Mouse (Mus musculus) forebrain, embryonic 14.5 days (tissue): ENCODE data around the gene Lmbr1l. TPM values are rescaled to one million over a fixed set of nuclear protein-coding genes. Genes with fewer than 3 reads are reported as not detected.

Source experiments
- ATAC-seq: fragments of 200-750 bp; cut with Nextera tagmentation; 2 replicates; pipeline ENCODE4 v1.8.0; 2017; ENCODE audit warnings: mild to moderate bottlenecking, moderate library complexity
- DNase-seq: peaks from one replicate; pipeline ENCODE4 v3.0.0-alpha.2; 2015; ENCODE audit warnings: low spot score
- H3K27ac ChIP-seq: fragments of 300-500 bp; sonication (generic); 2 replicates; pipeline ENCODE4 v1.5.1; 2014; ENCODE audit warnings: low read depth, mild to moderate bottlenecking, control low read depth, low read length, moderate library complexity
- H3K27me3 ChIP-seq: fragments of 300-500 bp; sonication (generic); replicated peaks from 2 replicates; pipeline ENCODE4 v1.6.1; 2014; ENCODE audit warnings: low read length, control low read depth, mixed read lengths; ENCODE audit not compliant: control insufficient read depth, insufficient read depth
- H3K36me3 ChIP-seq: fragments of 300-500 bp; sonication (generic); 2 replicates; pipeline ENCODE4 v1.6.1; 2014; ENCODE audit warnings: low read length, control low read depth; ENCODE audit not compliant: control insufficient read depth, insufficient read depth
- H3K4me1 ChIP-seq: fragments of 300-500 bp; sonication (generic); 2 replicates; pipeline ENCODE4 v1.6.1; 2014; ENCODE audit warnings: antibody characterized with exemption, low read length, control low read depth; ENCODE audit not compliant: control insufficient read depth, insufficient read depth
- H3K4me2 ChIP-seq: fragments of 300-500 bp; sonication (generic); 2 replicates; pipeline ENCODE4 v1.6.1; 2014; ENCODE audit warnings: mild to moderate bottlenecking, control low read depth, low read length
- H3K4me3 ChIP-seq: fragments of 300-500 bp; sonication (generic); 2 replicates; pipeline ENCODE4 v1.5.1; 2014; ENCODE audit warnings: low read depth, low read length, control low read depth
- H3K9ac ChIP-seq: fragments of 300-500 bp; sonication (generic); 2 replicates; pipeline ENCODE4 v1.6.1; 2014; ENCODE audit warnings: mild to moderate bottlenecking, low read length, control low read depth, moderate library complexity
- H3K9me3 ChIP-seq: fragments of 300-500 bp; sonication (generic); replicated peaks from 2 replicates; pipeline ENCODE4 v1.6.1; 2016; ENCODE audit warnings: low read length, control low read depth, mixed read lengths; ENCODE audit not compliant: control insufficient read depth
- WGBS: fragments of 180-500 bp; shearing (Covaris S2); extraction: QIAGEN DNeasy Blood & Tissue Kit; methylation state at CpG from one replicate; pipeline ENCODE4 v1.1.7; 2014; 5-methylcytosine and 5-hydroxymethylcytosine counted together
- polyA plus RNA-seq: library from polyadenylated mRNA; unstranded; fragments of >200 nt; fragmentation: Nextera tagmentation; extraction: Ambion mirVana; gene quantifications from 2 replicates; pipeline ENCODE4 v1.2.1, GENCODE M21; 2014

Gene Lmbr1l
- 10.9 TPM in 2 replicates for polyA plus RNA-seq

DNA sequence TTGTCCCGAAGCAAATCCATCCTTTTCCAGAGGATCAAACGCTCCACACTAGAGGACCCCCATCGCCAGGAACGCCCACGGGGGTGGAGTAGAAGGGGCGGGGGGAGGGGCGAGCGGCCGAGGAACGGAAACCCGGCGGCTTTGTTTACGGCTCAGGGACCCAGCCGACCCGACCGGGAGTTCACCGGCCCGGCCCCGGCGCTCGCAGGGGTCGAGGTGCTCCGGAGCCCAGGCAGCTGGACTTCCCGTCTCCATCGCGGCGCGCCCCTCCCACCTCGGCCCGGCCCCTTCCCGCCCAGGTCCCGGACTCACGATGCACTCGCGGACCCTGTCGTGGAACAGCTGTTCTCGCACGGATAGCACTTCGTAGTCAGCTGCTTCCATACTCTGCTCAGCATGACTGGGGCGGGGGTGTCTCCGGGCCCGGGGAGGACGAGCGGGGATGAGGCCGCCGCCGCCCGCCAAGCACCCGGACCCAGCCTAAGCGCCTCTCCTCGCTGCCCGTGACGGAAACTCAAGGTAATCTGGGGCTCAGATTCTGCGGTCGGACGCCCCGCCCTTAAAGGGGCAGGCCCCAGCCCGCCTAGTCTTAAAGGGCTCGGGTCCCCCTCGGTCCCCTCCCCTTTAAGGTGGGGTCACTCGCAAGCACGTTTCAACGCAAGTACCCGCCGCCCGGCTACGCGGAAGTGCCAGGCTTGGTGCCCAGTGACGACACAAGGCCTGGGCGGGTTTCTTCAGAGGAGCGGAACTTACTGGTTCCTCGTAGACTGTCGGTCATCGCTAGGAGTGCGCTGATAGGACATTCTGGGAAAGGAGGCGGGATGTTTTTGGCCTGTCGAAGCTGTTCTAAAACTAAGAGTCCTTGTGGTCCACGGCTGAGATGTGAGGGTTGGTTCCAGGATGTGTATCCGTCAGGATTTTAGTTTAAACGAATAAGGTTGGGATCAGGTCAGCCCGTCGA is at the start of gene Lmbr1l:
Gene Lmbr1l, minus strand, starts transcription at position 694 of the 961 bp plus-strand sequence.
- H3K4me1 ChIP-seq, result peaks cover 14% of the 10 kb centered on the region
- peak within 1 kb of the TSS; percentile 89 for H3K9ac ChIP-seq
- H3K27me3 ChIP-seq, result no peaks in the 10 kb centered on the region
- peak within 1 kb of the TSS; percentile 76 for H3K4me2 ChIP-seq
- no peaks in the 10 kb centered on the region for H3K9me3 ChIP-seq
- under 1% methylated on average over 82 of the region's 82 CpGs for WGBS
- H3K36me3 ChIP-seq, result peaks cover 21% of the 10 kb centered on the region
- peak; percentile 99 for ATAC-seq
- H3K27ac ChIP-seq, result peak within 1 kb of the TSS; percentile 98
- peak within 1 kb of the TSS; percentile 98 for H3K4me3 ChIP-seq
- DNase-seq, result peak; percentile 100

DNA sequence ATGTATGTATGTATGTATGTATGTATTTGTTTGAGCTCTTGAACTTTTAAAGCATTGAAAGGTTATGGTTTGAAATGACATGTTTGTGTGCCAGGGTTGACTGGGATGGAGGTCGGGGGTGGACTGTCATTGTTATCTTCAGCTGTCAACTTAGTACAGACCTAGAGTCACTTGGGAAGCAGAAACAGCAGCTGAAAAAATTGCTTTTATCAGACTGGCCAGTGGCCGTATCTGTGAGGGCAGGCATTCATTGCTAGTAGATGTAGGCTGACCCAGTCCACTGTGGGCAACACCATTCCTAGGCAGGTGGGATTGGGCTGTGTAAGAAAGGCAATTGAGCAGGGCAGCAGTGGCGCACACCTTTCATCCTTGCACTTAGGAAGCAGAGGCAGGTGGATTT is 41.5 kb upstream of the Lmbr1l start:
- peaks cover 5% of the 10 kb centered on the region for H3K4me1 ChIP-seq
- H3K9me3 ChIP-seq, result no peaks in the 10 kb centered on the region; the same call in 1 of the 2 replicates
- no peak overlapping the region for H3K9ac ChIP-seq
- DNase-seq (no peak), ATAC-seq (no peak)
- no peaks in the 10 kb centered on the region for H3K27me3 ChIP-seq
- H3K27ac ChIP-seq, result no peak overlapping the region
- 84% methylated on average over 3 of the region's 3 CpGs for WGBS
- no peak overlapping the region for H3K4me3 ChIP-seq
- H3K4me2 ChIP-seq, result no peak overlapping the region
- no peaks in the 10 kb centered on the region for H3K36me3 ChIP-seq

DNA sequence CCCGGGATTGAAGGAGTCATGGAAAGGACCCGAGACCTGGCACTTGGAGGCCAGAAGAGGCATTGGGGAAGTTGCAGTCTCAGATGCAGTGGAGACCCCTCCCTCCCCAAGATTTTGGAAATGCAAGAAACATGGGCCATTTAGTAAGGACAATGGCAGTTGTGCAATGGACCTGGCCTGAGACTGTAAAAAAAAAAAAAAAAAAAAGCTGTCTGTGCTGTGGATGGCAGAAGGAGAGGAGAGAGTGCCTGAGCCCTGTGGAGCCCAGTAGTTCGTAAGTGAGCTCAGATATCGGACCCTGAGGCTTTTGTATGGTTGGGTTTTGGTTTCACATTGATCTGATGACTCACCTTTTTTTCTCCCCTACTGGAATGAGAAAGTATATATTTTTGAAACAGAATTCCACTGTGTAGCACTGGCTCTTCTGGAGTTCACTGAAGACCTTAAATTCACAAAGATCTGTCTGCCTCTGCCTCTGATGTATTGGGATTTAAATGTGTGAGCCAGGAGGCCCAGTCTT is 40.9 kb upstream of the Lmbr1l start:
- Histone ChIP-seq H3K9ac (no peak overlapping the region), H3K9me3 (no peaks in the 10 kb centered on the region; the same call in 1 of the 2 replicates), H3K27ac (no peak overlapping the region), H3K4me1 (peaks cover 5% of the 10 kb centered on the region), H3K27me3 (no peaks in the 10 kb centered on the region), H3K4me2 (no peak overlapping the region), H3K36me3 (no peaks in the 10 kb centered on the region), H3K4me3 (no peak overlapping the region)
- DNase-seq (no peak), ATAC-seq (no peak)
- 88% methylated on average over 4 of the region's 4 CpGs for WGBS

DNA sequence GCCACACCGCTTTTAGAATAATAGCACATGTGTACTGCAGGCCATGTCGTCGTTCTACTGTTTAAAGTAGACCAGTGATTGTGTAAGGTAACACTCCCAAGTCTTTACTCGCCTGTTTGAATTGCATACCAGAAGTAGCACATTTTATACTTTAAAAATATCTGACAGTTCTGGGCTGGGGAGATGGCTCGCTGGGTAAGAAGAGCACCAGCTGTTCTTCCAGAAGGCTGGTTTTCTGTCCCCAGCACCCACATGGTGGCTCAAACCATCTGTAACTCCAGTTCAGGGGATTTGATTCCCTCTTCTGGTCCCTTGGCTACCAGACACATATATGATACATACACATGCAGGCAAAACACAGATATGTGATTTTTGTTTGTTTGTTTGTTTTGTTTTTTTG is 39.4 kb upstream of the Lmbr1l start:
- H3K27me3 ChIP-seq, result no peaks in the 10 kb centered on the region
- 80% methylated on average over 5 of the region's 5 CpGs for WGBS
- no peak overlapping the region for H3K9ac ChIP-seq
- no peaks in the 10 kb centered on the region for H3K36me3 ChIP-seq
- ATAC-seq, result no peak
- H3K4me2 ChIP-seq, result no peak overlapping the region
- no peaks in the 10 kb centered on the region for H3K9me3 ChIP-seq
- DNase-seq, result no peak
- H3K27ac ChIP-seq, result no peak overlapping the region
- H3K4me1 ChIP-seq, result peaks cover 5% of the 10 kb centered on the region
- H3K4me3 ChIP-seq, result no peak overlapping the region

DNA sequence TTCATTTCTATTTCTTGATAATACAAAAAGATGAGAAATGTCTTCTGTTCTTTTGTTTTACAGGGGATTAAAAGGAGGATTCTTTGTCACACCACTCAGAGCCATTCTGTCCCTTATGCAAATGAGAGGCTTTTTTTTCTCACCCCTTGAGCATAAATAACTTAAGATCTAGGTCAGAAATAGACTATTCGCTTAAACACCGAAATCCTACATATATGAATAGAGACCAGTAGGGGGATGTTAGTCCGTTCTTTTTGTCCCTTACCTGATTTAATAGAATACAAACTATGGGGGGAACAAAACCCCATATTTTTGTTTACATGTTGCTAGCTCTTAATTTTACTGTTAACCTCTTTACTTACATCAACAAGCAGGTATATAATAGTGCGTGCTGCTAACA is 38.0 kb upstream of the Lmbr1l start:
- no peak for ATAC-seq
- H3K9ac ChIP-seq, result peak overlapping the region; percentile 79
- 0 out of 2 replicates have a peak overlapping the region, but pooled peaks have one; percentile 97 for H3K4me3 ChIP-seq
- peak overlapping the region; percentile 79 for H3K4me2 ChIP-seq
- 53% methylated on average over 4 of the region's 4 CpGs for WGBS
- peak; percentile 56 for DNase-seq
- peaks cover 5% of the 10 kb centered on the region for H3K4me1 ChIP-seq
- peak overlapping the region; percentile 99 for H3K27ac ChIP-seq
- peaks cover 7% of the 10 kb centered on the region for H3K36me3 ChIP-seq
- no peaks in the 10 kb centered on the region for H3K27me3 ChIP-seq
- H3K9me3 ChIP-seq, result no peaks in the 10 kb centered on the region

DNA sequence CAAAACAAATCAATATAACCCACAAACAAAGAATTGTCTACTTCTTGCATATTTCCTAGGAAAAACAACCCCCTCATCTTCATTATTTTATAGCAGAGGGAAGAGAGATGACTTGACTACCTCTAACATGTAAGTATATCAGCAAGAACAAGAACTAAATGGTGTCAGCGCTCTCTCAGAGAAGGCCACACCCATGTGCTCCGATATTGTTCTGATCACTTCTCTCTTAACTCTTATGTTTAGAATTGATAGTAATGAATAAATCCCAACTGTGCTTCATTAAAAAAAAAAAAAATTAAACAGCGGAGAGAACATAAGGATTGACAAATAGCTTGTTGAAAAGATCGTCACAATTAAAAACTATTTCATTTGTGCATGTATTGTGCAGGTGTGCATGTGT is 37.3 kb upstream of the Lmbr1l start:
- Histone ChIP-seq H3K36me3 (peaks cover 10% of the 10 kb centered on the region), H3K27me3 (no peaks in the 10 kb centered on the region), H3K4me2 (peak overlapping the region; percentile 79), H3K4me3 (peak overlapping the region; percentile 97), H3K4me1 (peaks cover 5% of the 10 kb centered on the region), H3K9me3 (no peaks in the 10 kb centered on the region), H3K9ac (peak overlapping the region; percentile 79), H3K27ac (peak overlapping the region; percentile 99)
- ATAC-seq, result no peak
- peak; percentile 66 for DNase-seq
- WGBS, result 52% methylated on average over 4 of the region's 4 CpGs

DNA sequence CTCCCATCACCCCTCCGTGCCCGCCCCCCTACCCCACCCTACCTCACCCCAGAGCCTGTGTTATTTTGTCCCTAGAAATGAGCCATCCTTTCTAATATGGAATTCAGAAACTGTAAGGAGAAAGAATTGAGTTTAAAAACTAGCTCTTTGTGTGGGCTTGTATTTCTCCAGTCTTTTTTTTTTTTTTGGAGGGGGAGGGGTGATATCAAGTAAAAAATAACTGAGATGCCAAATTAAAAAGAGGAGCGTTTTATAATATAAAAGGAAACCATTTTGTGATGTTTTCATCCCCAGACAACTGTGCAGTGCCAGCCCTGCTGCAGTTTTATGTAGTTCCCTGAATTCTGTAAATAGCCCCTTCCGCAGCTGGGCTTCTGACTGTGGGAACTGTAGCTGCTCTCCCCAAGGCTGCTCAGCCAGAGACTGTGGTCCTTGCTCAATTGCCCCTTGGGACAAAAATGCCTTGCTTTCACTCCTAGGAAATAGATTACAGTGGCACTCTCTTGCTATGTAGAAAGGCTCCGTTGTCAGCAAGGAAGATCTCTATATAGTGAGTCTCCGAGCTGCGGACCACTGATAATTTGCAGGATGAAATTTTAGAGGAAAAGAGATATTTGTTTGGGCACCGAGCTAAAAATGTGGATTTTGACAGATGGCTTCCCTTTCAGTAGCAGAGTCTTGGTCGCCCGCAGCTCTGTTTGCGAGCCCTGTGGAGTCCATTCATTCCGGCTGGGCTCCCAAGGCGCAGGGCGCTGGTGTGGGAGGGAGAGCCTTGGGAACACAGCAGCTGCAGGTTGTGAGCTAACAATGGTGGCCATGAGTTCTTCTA is 36.6 kb upstream of the Lmbr1l start:
- Histone ChIP-seq H3K4me2 (peak overlapping the region; percentile 79), H3K9me3 (no peaks in the 10 kb centered on the region), H3K4me1 (peaks cover 5% of the 10 kb centered on the region), H3K9ac (peak overlapping the region; percentile 79), H3K27me3 (no peaks in the 10 kb centered on the region), H3K27ac (peak overlapping the region; percentile 99), H3K4me3 (peak overlapping the region; percentile 97), H3K36me3 (peaks cover 13% of the 10 kb centered on the region)
- DNase-seq (peak; percentile 84), ATAC-seq (peak; percentile 8)
- WGBS, result 2% methylated on average over 14 of the region's 14 CpGs

DNA sequence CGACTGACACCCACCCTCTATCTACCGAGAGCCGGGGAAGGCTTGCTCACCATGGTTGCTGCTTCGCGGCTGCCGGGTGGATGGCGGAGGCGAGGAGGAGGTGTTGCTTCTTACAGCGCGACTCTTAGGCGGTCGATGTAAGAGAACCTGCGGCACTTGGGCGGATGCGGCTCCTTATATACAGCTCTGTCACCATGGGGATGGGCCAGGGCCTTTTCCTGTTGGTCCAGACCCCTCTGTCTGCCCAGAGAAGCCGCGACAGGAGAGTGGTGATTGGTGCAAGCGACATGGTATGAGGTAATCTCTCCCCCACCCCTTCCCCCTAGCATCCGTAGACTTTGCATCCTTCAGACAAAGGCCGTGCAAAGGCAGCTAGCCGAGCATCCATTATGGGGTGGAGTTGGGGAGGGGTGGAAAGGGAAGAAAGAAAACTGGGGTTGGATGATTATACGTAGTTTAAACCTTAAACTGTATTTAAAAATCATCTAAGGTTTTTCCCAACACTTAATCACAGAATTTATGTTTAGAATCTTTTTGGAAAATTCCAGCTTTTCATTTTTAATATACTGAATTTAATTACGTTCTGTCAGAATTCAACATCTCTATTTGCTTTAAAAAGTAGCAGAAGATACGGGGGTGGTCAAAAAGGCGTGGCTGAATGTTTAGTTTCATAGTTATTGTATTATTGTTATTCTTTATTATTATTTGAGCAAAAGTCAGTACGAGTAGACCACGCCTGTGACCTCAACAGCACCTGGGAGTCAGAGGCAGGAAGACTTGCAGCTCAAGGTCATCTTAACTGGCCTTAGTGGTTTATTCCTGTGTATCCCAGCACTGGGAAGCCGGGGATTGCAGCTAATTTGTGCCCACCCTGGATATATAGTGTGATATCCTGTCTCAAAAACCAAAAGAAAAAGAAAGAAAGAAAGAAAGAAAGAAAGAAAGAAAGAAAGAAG is 35.6 kb upstream of the Lmbr1l start, which contains the start of the genes Gm49450 and Tuba1a:
Gene Gm49450, minus strand, starts transcription at position 151 of the 956 bp plus-strand sequence.
Gene Tuba1a, minus strand, starts transcription at position 303 of the 956 bp plus-strand sequence.
- ATAC-seq, result peak; percentile 98
- peak; percentile 100 for DNase-seq
- WGBS, result 1% methylated on average over 27 of the region's 28 CpGs

More for the DNA sequence above, 35.6 kb upstream of the Lmbr1l start, which contains the start of the genes Gm49450 and Tuba1a:
- H3K27me3 ChIP-seq, result no peaks in the 10 kb centered on the region
- H3K9ac ChIP-seq, result peak within 1 kb of the TSS; percentile 100
- H3K4me1 ChIP-seq, result peaks cover 5% of the 10 kb centered on the region
- H3K4me2 ChIP-seq, result peak within 1 kb of the TSS; percentile 79
- peak within 1 kb of the TSS; percentile 99 for H3K27ac ChIP-seq
- H3K4me3 ChIP-seq, result peak within 1 kb of the TSS; percentile 97
- no peaks in the 10 kb centered on the region for H3K9me3 ChIP-seq
- peaks cover 21% of the 10 kb centered on the region for H3K36me3 ChIP-seq
